Mouse (Mus musculus): ENCODE measurements around the gene Map3k5. TPM values are rescaled to one million over a fixed set of nuclear protein-coding genes. Genes with fewer than 3 reads are reported as not detected.

The Map3k5 gene
- polyA plus RNA-seq, 1 experiment from 2014 or later: 2.5 TPM

GRCm38 (mm10) chr10:20169182-20169674 lies 235.0 kb downstream of the Map3k5 start:
- Histone ChIP-seq H3K4me1 (ENCODE audit: control insufficient read depth, insufficient read depth, low read length) (peaks cover 15% of the 10 kb centered on the region), H3K4me2 (ENCODE audit: low read depth, low read length) (no peak overlapping the region), H3K4me3 (ENCODE audit: low read depth, low read length) (no peak overlapping the region), H3K27ac (replicated peaks; ENCODE audit: low read depth, low read length) (0 out of 2 replicates have a peak overlapping the region, but pooled peaks have one; percentile 13), H3K9ac (ENCODE audit: low read depth, low read length) (no peak overlapping the region), H3K36me3 (ENCODE audit: control insufficient read depth, insufficient read depth, low read length) (no peaks in the 10 kb centered on the region), H3K9me3 (ENCODE audit: control insufficient read depth, low read length) (no peaks in the 10 kb centered on the region), H3K27me3 (replicated peaks; ENCODE audit: control insufficient read depth, insufficient read depth, low read length) (no peaks in the 10 kb centered on the region)
- no peak for ATAC-seq (ENCODE audit: low read depth)
- DNase-seq (ENCODE audit: low spot score): no peak
- 87% methylated on average over 3 of the region's 3 CpGs for WGBS

DNA sequence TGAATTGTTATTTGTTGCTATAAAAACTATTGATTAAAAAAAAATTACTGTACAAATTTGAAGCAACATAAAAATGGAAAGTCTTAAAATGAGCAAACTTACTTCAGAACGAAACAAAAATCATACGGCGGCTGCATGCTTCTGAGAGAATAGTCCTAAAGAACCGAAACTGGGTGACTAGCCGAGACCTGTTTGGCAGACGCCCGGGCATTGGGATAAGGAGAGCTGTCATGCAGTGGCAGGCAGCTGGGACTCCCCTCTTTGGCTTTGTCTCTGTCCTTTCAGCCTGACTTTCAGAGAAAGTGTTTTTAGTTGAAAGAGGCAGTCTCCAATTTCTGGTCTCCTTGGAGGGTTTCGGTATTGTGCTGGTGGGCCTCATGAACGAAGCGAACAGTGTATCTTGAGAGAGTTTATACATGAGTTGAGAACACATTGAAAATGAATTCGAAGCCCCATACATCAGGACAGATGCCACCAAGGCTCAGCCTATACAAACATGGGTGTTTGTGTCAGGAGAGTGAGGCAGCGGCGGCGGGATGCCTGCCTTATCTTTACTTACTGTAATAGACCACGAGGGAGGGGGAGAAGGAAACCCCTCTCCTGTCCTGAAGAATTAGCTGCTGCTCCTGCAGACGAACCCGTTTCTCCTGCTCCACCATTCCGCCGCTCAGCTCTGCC lies 235.8 kb downstream of the Map3k5 start:
- WGBS: 23% methylated on average over 19 of the region's 19 CpGs
- peak overlapping the region; percentile 57 for H3K4me2 ChIP-seq (ENCODE audit: low read depth, low read length)

DNA sequence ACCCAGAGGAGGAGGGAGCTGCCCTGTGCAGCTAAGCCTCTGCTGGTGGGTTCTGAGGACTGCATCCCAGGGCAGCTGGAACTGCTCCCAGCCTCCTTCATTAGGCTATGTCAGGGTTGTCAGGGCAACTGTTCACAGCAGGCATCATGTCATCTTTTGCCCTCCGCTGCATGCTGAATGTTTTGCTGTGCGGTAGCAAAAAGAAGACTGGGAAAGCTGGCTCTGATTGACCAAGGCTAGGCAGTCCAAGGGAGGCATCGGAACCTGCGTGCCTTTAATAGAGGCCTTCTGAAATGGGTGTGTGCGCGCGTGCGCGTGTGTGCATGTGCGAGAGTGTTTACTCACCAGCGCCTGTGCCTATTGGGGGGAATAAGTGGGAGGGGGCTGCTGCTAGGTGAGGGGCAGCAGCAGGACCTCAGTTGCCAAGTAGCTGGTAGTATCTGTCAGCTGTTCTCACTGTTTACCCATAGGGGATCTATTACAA lies 236.4 kb downstream of the Map3k5 start:
- Histone ChIP-seq H3K4me1 (ENCODE audit: control insufficient read depth, insufficient read depth, low read length) (peaks cover 15% of the 10 kb centered on the region), H3K9ac (ENCODE audit: low read depth, low read length) (peak overlapping the region; percentile 35; the same call in 1 of the 2 replicates), H3K27me3 (replicated peaks; ENCODE audit: control insufficient read depth, insufficient read depth, low read length) (no peaks in the 10 kb centered on the region), H3K4me3 (ENCODE audit: low read depth, low read length) (peak overlapping the region; percentile 26), H3K9me3 (ENCODE audit: control insufficient read depth, low read length) (no peaks in the 10 kb centered on the region), H3K27ac (replicated peaks; ENCODE audit: low read depth, low read length) (peak overlapping the region; percentile 59; the same call in 1 of the 2 replicates), H3K4me2 (ENCODE audit: low read depth, low read length) (peak overlapping the region; percentile 57), H3K36me3 (ENCODE audit: control insufficient read depth, insufficient read depth, low read length) (no peaks in the 10 kb centered on the region)
- peak; percentile 96 for ATAC-seq (ENCODE audit: low read depth)
- WGBS: 42% methylated on average over 11 of the region's 11 CpGs
- peak; percentile 92 for DNase-seq (ENCODE audit: low spot score)

More for the DNA sequence above, 235.8 kb downstream of the Map3k5 start:
- H3K27me3 ChIP-seq (replicated peaks; ENCODE audit: control insufficient read depth, insufficient read depth, low read length): no peaks in the 10 kb centered on the region
- peak; percentile 65 for DNase-seq (ENCODE audit: low spot score)
- peak overlapping the region; percentile 26 for H3K4me3 ChIP-seq (ENCODE audit: low read depth, low read length)
- peak overlapping the region; percentile 59 for H3K27ac ChIP-seq (replicated peaks; ENCODE audit: low read depth, low read length)
- H3K4me1 ChIP-seq (ENCODE audit: control insufficient read depth, insufficient read depth, low read length): peaks cover 15% of the 10 kb centered on the region
- H3K9ac ChIP-seq (ENCODE audit: low read depth, low read length): peak overlapping the region; percentile 35; the same call in 1 of the 2 replicates
- ATAC-seq (ENCODE audit: low read depth): peak; percentile 28
- H3K9me3 ChIP-seq (ENCODE audit: control insufficient read depth, low read length): no peaks in the 10 kb centered on the region
- H3K36me3 ChIP-seq (ENCODE audit: control insufficient read depth, insufficient read depth, low read length): no peaks in the 10 kb centered on the region

- H3K9ac ChIP-seq (ENCODE audit: low read depth, low read length): no peak overlapping the region
- no peaks in the 10 kb centered on the region for H3K9me3 ChIP-seq (ENCODE audit: control insufficient read depth, low read length)
- DNase-seq (ENCODE audit: low spot score) (no peak), ATAC-seq (ENCODE audit: low read depth) (no peak)
- H3K4me2 ChIP-seq (ENCODE audit: low read depth, low read length): peak overlapping the region; percentile 57; the same call in 1 of the 2 replicates
- no peaks in the 10 kb centered on the region for H3K36me3 ChIP-seq (ENCODE audit: control insufficient read depth, insufficient read depth, low read length)
- no peaks in the 10 kb centered on the region for H3K27me3 ChIP-seq (replicated peaks; ENCODE audit: control insufficient read depth, insufficient read depth, low read length)
- WGBS: 53% methylated on average over 12 of the region's 12 CpGs
- no peak overlapping the region for H3K4me3 ChIP-seq (ENCODE audit: low read depth, low read length)
- no peak overlapping the region for H3K27ac ChIP-seq (replicated peaks; ENCODE audit: low read depth, low read length)
- peaks cover 15% of the 10 kb centered on the region for H3K4me1 ChIP-seq (ENCODE audit: control insufficient read depth, insufficient read depth, low read length)
Observed at GRCm38 (mm10) chr10:20171209-20171608, 236.9 kb downstream of the Map3k5 start.

GRCm38 (mm10) chr10:20171756-20172155 lies 237.5 kb downstream of the Map3k5 start:
- H3K9me3 ChIP-seq (ENCODE audit: control insufficient read depth, low read length): no peaks in the 10 kb centered on the region
- ATAC-seq (ENCODE audit: low read depth) (no peak), DNase-seq (ENCODE audit: low spot score) (no peak)
- H3K4me1 ChIP-seq (ENCODE audit: control insufficient read depth, insufficient read depth, low read length): peaks cover 15% of the 10 kb centered on the region
- H3K4me3 ChIP-seq (ENCODE audit: low read depth, low read length): no peak overlapping the region
- no peaks in the 10 kb centered on the region for H3K36me3 ChIP-seq (ENCODE audit: control insufficient read depth, insufficient read depth, low read length)
- H3K9ac ChIP-seq (ENCODE audit: low read depth, low read length): no peak overlapping the region
- WGBS: 45% methylated on average over 4 of the region's 4 CpGs
- no peak overlapping the region for H3K27ac ChIP-seq (replicated peaks; ENCODE audit: low read depth, low read length)
- no peaks in the 10 kb centered on the region for H3K27me3 ChIP-seq (replicated peaks; ENCODE audit: control insufficient read depth, insufficient read depth, low read length)
- H3K4me2 ChIP-seq (ENCODE audit: low read depth, low read length): no peak overlapping the region

DNA sequence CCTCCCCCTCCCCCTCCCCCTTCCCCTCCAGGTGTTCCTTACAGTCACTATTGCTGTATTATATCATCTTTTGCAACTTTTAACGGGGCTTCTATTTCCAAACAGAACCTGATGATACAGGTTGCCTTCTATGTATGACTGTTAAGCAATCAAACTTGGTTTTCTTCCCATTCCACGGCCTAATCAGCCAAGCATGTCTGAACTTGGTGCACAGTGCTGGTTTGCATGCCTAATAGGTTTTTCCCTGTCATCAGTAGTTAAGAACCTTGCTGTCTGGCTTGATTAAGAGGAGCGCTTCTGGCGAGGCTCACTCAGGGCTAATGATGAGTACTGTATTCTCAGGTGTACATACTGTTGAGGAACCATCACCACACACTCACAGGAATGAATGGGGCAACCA lies 239.5 kb downstream of the Map3k5 start:
- WGBS: 65% methylated on average over 3 of the region's 4 CpGs
- H3K9me3 ChIP-seq (ENCODE audit: control insufficient read depth, low read length): no peaks in the 10 kb centered on the region
- H3K9ac ChIP-seq (ENCODE audit: low read depth, low read length): no peak overlapping the region
- peaks cover 15% of the 10 kb centered on the region for H3K4me1 ChIP-seq (ENCODE audit: control insufficient read depth, insufficient read depth, low read length)
- no peak overlapping the region for H3K27ac ChIP-seq (replicated peaks; ENCODE audit: low read depth, low read length)
- no peak overlapping the region for H3K4me2 ChIP-seq (ENCODE audit: low read depth, low read length)
- H3K36me3 ChIP-seq (ENCODE audit: control insufficient read depth, insufficient read depth, low read length): no peaks in the 10 kb centered on the region
- peak; percentile 75 for DNase-seq (ENCODE audit: low spot score)
- no peak for ATAC-seq (ENCODE audit: low read depth)
- no peaks in the 10 kb centered on the region for H3K27me3 ChIP-seq (replicated peaks; ENCODE audit: control insufficient read depth, insufficient read depth, low read length)
- H3K4me3 ChIP-seq (ENCODE audit: low read depth, low read length): no peak overlapping the region

DNA sequence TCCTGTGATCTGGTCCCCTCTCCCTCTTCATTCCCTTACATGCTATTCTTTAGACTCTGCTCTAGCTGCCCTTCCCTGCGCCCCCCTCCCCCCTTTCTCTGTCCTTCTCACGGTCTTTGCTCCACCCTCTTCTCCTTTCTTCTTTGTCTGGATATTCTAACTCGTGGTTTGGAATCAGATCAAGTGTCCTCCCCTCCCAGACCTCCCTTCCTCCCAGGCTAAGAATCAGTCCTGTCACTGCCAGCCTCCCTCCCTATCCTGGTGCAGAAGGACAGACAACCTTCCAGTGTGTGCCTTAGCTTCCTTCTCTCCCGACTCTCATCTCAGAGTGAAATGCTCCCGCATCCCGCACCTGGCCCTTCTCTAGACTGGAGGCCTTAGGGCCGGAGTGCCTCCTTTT lies 241.8 kb downstream of the Map3k5 start:
- no peaks in the 10 kb centered on the region for H3K27me3 ChIP-seq (replicated peaks; ENCODE audit: control insufficient read depth, insufficient read depth, low read length)
- DNase-seq (ENCODE audit: low spot score) (no peak), ATAC-seq (ENCODE audit: low read depth) (no peak)
- H3K9me3 ChIP-seq (ENCODE audit: control insufficient read depth, low read length): no peaks in the 10 kb centered on the region
- H3K4me2 ChIP-seq (ENCODE audit: low read depth, low read length): no peak overlapping the region
- 57% methylated on average over 7 of the region's 7 CpGs for WGBS
- H3K9ac ChIP-seq (ENCODE audit: low read depth, low read length): no peak overlapping the region
- H3K4me3 ChIP-seq (ENCODE audit: low read depth, low read length): no peak overlapping the region
- peaks cover 3% of the 10 kb centered on the region for H3K4me1 ChIP-seq (ENCODE audit: control insufficient read depth, insufficient read depth, low read length)
- no peak overlapping the region for H3K27ac ChIP-seq (replicated peaks; ENCODE audit: low read depth, low read length)
- no peaks in the 10 kb centered on the region for H3K36me3 ChIP-seq (ENCODE audit: control insufficient read depth, insufficient read depth, low read length)

GRCm38 (mm10) chr10:20178807-20179605 lies 244.7 kb downstream of the Map3k5 start:
- Histone ChIP-seq H3K4me1 (ENCODE audit: control insufficient read depth, insufficient read depth, low read length) (peaks cover 8% of the 10 kb centered on the region; the same call in 1 of the 2 replicates), H3K27ac (replicated peaks; ENCODE audit: low read depth, low read length) (no peak overlapping the region), H3K4me2 (ENCODE audit: low read depth, low read length) (no peak overlapping the region), H3K9me3 (ENCODE audit: control insufficient read depth, low read length) (no peaks in the 10 kb centered on the region), H3K4me3 (ENCODE audit: low read depth, low read length) (no peak overlapping the region), H3K9ac (ENCODE audit: low read depth, low read length) (no peak overlapping the region), H3K36me3 (ENCODE audit: control insufficient read depth, insufficient read depth, low read length) (no peaks in the 10 kb centered on the region), H3K27me3 (replicated peaks; ENCODE audit: control insufficient read depth, insufficient read depth, low read length) (no peaks in the 10 kb centered on the region)
- peak; percentile 84 for DNase-seq (ENCODE audit: low spot score)
- WGBS: 34% methylated on average over 12 of the region's 12 CpGs
- peak; percentile 86 for ATAC-seq (ENCODE audit: low read depth)
